Mouse (Mus musculus): ENCODE results near the gene Hoxb13. TPM values are rescaled to one million over a fixed set of nuclear protein-coding genes. Genes with fewer than 3 reads are reported as not detected.

The Hoxb13 gene
- total and polyA plus RNA-seq, 3 experiments: 13.8 to 16.7 TPM; not detected in 1

DNA sequence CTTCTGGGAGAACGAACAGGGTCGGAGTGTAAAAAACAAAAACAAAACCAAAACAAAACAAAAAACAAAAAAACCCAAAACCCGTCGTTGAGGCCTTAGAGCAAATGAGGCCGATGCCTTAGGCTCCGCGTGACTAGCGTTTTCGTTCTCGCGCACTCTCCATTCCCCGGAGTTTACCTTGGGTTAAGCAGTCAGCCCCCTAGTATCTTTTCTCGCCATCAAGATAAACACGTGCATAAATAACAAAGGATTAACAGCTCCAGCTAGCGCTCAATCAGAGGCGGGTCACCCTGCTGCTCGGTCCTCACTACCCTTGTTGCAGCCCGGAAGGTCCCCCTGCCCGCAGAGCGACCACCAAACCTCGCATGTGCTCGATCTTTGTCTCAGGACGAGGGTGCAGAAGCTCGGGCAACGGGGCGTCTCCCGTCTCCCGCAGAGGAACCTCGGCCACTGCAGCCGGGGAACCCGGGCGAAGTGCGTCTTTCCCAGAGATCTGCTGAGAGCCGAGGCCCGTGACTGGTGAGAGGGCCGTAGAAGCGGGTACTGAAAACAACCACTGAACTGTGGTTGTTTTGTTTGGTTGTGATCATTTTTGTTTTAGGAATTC lies 9.2 kb downstream of the Hoxb13 start (continued):
- TF ChIP-seq NELFE (IDR thresholded peaks at IDR 0.05; ENCODE audit: low read depth, low read length): peak; percentile 67
- no peak for TF ChIP-seq MYB (IDR thresholded peaks at IDR 0.05; ENCODE audit: low read depth, low read length)
- TF ChIP-seq JUND (IDR thresholded peaks at IDR 0.05; ENCODE audit: low read depth, low read length): no peak
- peak; percentile 66 for TF ChIP-seq MXI1 (IDR thresholded peaks at IDR 0.05; ENCODE audit: low read depth, low read length)

DNA sequence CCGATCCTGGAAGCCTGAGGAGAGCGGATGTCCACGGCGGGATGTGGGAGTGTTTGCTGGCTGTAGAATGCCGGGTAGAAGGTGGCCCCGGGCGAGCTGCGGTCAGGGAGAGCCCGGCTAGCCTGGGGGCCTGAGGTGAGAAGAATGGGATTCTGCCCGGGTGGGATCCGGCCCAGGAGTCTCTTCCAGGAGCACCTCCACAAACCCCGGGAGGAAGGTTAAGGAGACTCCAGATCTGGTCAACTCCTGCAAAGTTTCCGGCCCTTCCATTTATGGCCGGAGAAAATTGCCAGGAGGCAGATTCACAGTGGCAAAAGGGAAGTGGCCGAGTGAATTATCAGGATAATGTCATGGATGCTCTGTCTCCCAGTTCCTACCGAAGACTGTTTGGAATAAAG lies 9.7 kb downstream of the Hoxb13 start:
- H3K4me1 ChIP-seq (ENCODE audit: control insufficient read depth in 1 of 2, insufficient read depth in 2 of 2, low read length in 2 of 2): peaks cover 5 to 18% of the 10 kb centered on the region in 2 experiments; a peak in 3 of 4 replicates
- peaks cover 0 to 16% of the 10 kb centered on the region in 2 experiments; a peak in 2 of 4 replicates for H3K36me3 ChIP-seq (ENCODE audit: control insufficient read depth in 1 of 2, insufficient read depth in 2 of 2, low read length in 2 of 2)
- H3K9ac ChIP-seq (ENCODE audit: control insufficient read depth, low read depth, low read length, poor library complexity, severe bottlenecking): peak overlapping the region; percentile 93
- H3K27me3 ChIP-seq (ENCODE audit: control insufficient read depth in 1 of 2, insufficient read depth in 2 of 2, low read length in 2 of 2): no peaks in the 10 kb centered on the region
- TF ChIP-seq MYC (IDR thresholded peaks at IDR 0.05; ENCODE audit: low read depth, low read length) (no peak), MAFK (IDR thresholded peaks at IDR 0.05; ENCODE audit: borderline replicate concordance, low read depth, low read length) (no peak), TCF12 (IDR thresholded peaks at IDR 0.05; ENCODE audit: low read depth, low read length) (0 out of 2 replicates have a peak, but pooled peaks have one; percentile 10), UBTF (IDR thresholded peaks at IDR 0.05; ENCODE audit: borderline replicate concordance, insufficient read depth, low read depth, low read length) (peak; percentile 14; the same call in 1 of the 2 replicates), SMC3 (IDR thresholded peaks at IDR 0.05; ENCODE audit: low read depth, low read length) (no peak)
- peak overlapping the region; percentile 78 to 88 for H3K4me3 ChIP-seq (ENCODE audit: control insufficient read depth in 1 of 2, insufficient read depth in 1 of 2, low read depth in 2 of 2, low read length in 2 of 2)
- DNase-seq (ENCODE audit: low read depth, low spot score): no peak
- no peaks in the 10 kb centered on the region for H3K9me3 ChIP-seq (replicated peaks; ENCODE audit: insufficient read depth, low read length)
- H3K27ac ChIP-seq (ENCODE audit: control insufficient read depth, low read depth, low read length): peak overlapping the region; percentile 95
- H3K79me2 ChIP-seq (ENCODE audit: control insufficient read depth, insufficient read depth, low read length, poor library complexity): peaks cover 12% of the 10 kb centered on the region

DNA sequence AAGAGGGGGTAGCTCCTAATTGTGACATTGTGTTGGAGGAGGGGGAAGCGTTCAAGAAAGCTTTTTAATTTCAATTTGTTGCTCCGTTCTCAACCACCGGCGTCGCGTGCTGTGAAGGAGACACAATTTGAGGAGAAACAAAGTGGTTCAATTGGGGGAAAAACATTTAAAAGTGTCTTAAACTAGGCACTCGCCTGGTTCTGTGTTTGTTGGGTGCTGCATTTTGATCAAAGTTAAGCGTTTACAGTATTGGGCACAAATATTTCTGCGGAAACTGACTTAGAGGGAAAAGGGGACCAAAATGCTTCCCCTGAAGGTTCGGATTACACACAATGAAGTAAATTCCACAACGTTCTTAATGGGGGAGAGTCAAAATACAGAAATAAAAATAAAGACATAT lies 10.2 kb downstream of the Hoxb13 start:
- H3K9me3 ChIP-seq (replicated peaks; ENCODE audit: insufficient read depth, low read length): no peaks in the 10 kb centered on the region
- DNase-seq (ENCODE audit: low read depth, low spot score): peak; percentile 43
- no peaks in the 10 kb centered on the region for H3K27me3 ChIP-seq (ENCODE audit: control insufficient read depth in 1 of 2, insufficient read depth in 2 of 2, low read length in 2 of 2)
- H3K9ac ChIP-seq (ENCODE audit: control insufficient read depth, low read depth, low read length, poor library complexity, severe bottlenecking): peak overlapping the region; percentile 93
- 0 out of 2 replicates have a peak, but pooled peaks have one; percentile 33 for TF ChIP-seq SIN3A (IDR thresholded peaks at IDR 0.05; ENCODE audit: low read length)
- TF ChIP-seq MXI1 (IDR thresholded peaks at IDR 0.05; ENCODE audit: low read depth, low read length): 0 out of 2 replicates have a peak, but pooled peaks have one; percentile 32
- no peak for TF ChIP-seq ZC3H11A (IDR thresholded peaks at IDR 0.05; ENCODE audit: low read depth, low read length)
- H3K27ac ChIP-seq (ENCODE audit: control insufficient read depth, low read depth, low read length): peak overlapping the region; percentile 36
- H3K4me3 ChIP-seq (ENCODE audit: control insufficient read depth in 1 of 2, insufficient read depth in 1 of 2, low read depth in 2 of 2, low read length in 2 of 2): peak overlapping the region; percentile 78 to 88
- H3K36me3 ChIP-seq (ENCODE audit: control insufficient read depth in 1 of 2, insufficient read depth in 2 of 2, low read length in 2 of 2): peaks cover 0 to 16% of the 10 kb centered on the region in 2 experiments; a peak in 2 of 4 replicates
- H3K79me2 ChIP-seq (ENCODE audit: control insufficient read depth, insufficient read depth, low read length, poor library complexity): peaks cover 12% of the 10 kb centered on the region
- peaks cover 5 to 18% of the 10 kb centered on the region in 2 experiments; a peak in 3 of 4 replicates for H3K4me1 ChIP-seq (ENCODE audit: control insufficient read depth in 1 of 2, insufficient read depth in 2 of 2, low read length in 2 of 2)

Measured in MEL (cell line).